Mouse (Mus musculus) heart, embryonic 14.5 days (tissue): ENCODE measurements around the gene Pabpc4. TPM values are rescaled to one million over a fixed set of nuclear protein-coding genes. Genes with fewer than 3 reads are reported as not detected.
"Not testable (repeated sequence)": the region's sequence is repeated elsewhere in the genome, so short reads cannot be mapped to it uniquely, and the experiment has no call there.

Experiments
- ATAC-seq: fragments of 200-750 bp; cut with Nextera tagmentation; 2 replicates; pipeline ENCODE4 v1.8.0; 2017; ENCODE audit warnings: low read depth, moderate TSS enrichment; ENCODE audit not compliant: insufficient number of reproducible peaks, insufficient read depth, low FRiP score
- H3K27ac ChIP-seq, 2 experiments: fragments of 200-500 bp in 1 of 2; fragments of 300-500 bp in 1 of 2; sonication (generic) in 1 of 2; replicated peaks in 1 of 2; 2 replicates each; pipeline ENCODE4 v1.5.1; 2012 to 2014; ENCODE audit warnings: low read depth in 2 of 2, low read length in 2 of 2, control low read depth in 1 of 2, mild to moderate bottlenecking in 1 of 2, mixed read lengths in 1 of 2; ENCODE audit not compliant: control insufficient read depth in 1 of 2, insufficient read depth in 1 of 2
- H3K27me3 ChIP-seq: fragments of 300-500 bp; sonication (generic); 2 replicates; pipeline ENCODE4 v1.6.1; 2014; ENCODE audit warnings: mild to moderate bottlenecking, low read length, control low read depth; ENCODE audit not compliant: control insufficient read depth, insufficient read depth
- H3K36me3 ChIP-seq: fragments of 300-500 bp; sonication (generic); 2 replicates; pipeline ENCODE4 v1.6.1; 2014; ENCODE audit warnings: mild to moderate bottlenecking, control low read depth, low read length, mixed read lengths; ENCODE audit not compliant: control insufficient read depth, insufficient read depth
- H3K4me1 ChIP-seq, 2 experiments: fragments of 200-500 bp in 1 of 2; fragments of 300-500 bp in 1 of 2; sonication (generic) in 1 of 2; 2 replicates each; pipeline ENCODE4 v1.6.1; 2012 to 2014; ENCODE audit warnings: low read length in 2 of 2, control low read depth in 1 of 2, mixed read lengths in 1 of 2; ENCODE audit not compliant: control insufficient read depth in 2 of 2, insufficient read depth in 2 of 2
- H3K4me2 ChIP-seq: fragments of 300-500 bp; sonication (generic); 2 replicates; pipeline ENCODE4 v1.6.1; 2014; ENCODE audit warnings: mild to moderate bottlenecking, low read length
- H3K4me3 ChIP-seq, 2 experiments: fragments of 200-500 bp in 1 of 2; fragments of 300-500 bp in 1 of 2; sonication (generic) in 1 of 2; 2 replicates each; pipeline ENCODE4 v1.5.1; 2012 to 2014; ENCODE audit warnings: low read length in 2 of 2, mild to moderate bottlenecking in 2 of 2, control low read depth in 1 of 2, low read depth in 1 of 2, moderate library complexity in 1 of 2; ENCODE audit not compliant: control insufficient read depth in 1 of 2, insufficient read depth in 1 of 2
- H3K9ac ChIP-seq: fragments of 300-500 bp; sonication (generic); 2 replicates; pipeline ENCODE4 v1.6.1; 2014; ENCODE audit warnings: mild to moderate bottlenecking, low read length
- H3K9me3 ChIP-seq: fragments of 300-500 bp; sonication (generic); 2 replicates; pipeline ENCODE4 v1.6.1; 2016; ENCODE audit warnings: low read length, control low read depth; ENCODE audit not compliant: control insufficient read depth
- WGBS: fragments of 180-500 bp; shearing (Covaris S2); extraction: QIAGEN DNeasy Blood & Tissue Kit; methylation state at CpG from one replicate; pipeline ENCODE4 v1.1.7; 2014; 5-methylcytosine and 5-hydroxymethylcytosine counted together
- polyA plus RNA-seq: library from polyadenylated mRNA; unstranded; fragments of >200 nt; fragmentation: Nextera tagmentation; extraction: Ambion mirVana; gene quantifications from 2 replicates; pipeline ENCODE4 v1.2.1, GENCODE M21; 2014

Gene Pabpc4
- polyA plus RNA-seq, 1 experiment from 2014 or later, result 80.2 TPM

- Histone ChIP-seq H3K9me3 (no peaks in the 10 kb centered on the region), H3K4me3 (no peak overlapping the region), H3K36me3 (no peaks in the 10 kb centered on the region), H3K9ac (no peak overlapping the region), H3K27ac (no peak overlapping the region), H3K4me1 (peaks cover 6 to 7% of the 10 kb centered on the region in 2 experiments; a peak in 3 of 4 replicates), H3K4me2 (no peak overlapping the region), H3K27me3 (peaks cover 13% of the 10 kb centered on the region)
- 0 out of 2 replicates have a peak, but pooled peaks have one; percentile 32 for ATAC-seq
- 53% methylated on average over 3 of the region's 3 CpGs for WGBS
Observed at GRCm38 (mm10) chr4:123326087-123326486, 63.9 kb downstream of the Pabpc4 start.

DNA sequence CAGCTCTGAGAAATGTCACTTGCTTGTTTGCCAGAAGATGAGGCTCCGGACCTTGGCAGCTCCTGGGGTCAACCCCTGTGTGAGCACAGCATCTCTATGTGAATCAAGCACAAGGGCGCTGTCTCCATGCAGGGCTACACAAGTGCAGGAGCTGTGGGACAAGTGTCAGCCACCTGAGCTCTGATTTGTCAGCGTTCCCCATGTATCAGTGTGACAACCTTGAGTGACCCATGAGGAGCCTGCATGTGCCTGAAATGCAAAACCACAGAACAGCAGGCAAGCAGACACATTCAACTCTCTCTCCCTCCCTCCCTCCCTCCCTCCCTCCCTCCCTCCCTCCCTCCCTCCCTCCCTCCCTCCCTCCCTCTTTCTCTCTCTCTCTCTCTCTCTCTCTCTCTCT lies 65.5 kb downstream of the Pabpc4 start:
- H3K4me2 ChIP-seq, result no peak overlapping the region
- peaks cover 6 to 7% of the 10 kb centered on the region in 2 experiments; a peak in 3 of 4 replicates for H3K4me1 ChIP-seq
- H3K4me3 ChIP-seq, result no peak overlapping the region
- WGBS, result 27% methylated on average over 3 of the region's 3 CpGs
- no peaks in the 10 kb centered on the region; the same call in 1 of the 2 replicates for H3K9me3 ChIP-seq
- H3K36me3 ChIP-seq, result no peaks in the 10 kb centered on the region
- no peak for ATAC-seq
- no peak overlapping the region for H3K9ac ChIP-seq
- peaks cover 5% of the 10 kb centered on the region for H3K27me3 ChIP-seq
- no peak overlapping the region for H3K27ac ChIP-seq

- Histone ChIP-seq H3K27me3 (no peaks in the 10 kb centered on the region), H3K9me3 (peaks cover 4% of the 10 kb centered on the region; the same call in 1 of the 2 replicates), H3K4me3 (no peak overlapping the region), H3K4me1 (peaks cover 6 to 7% of the 10 kb centered on the region in 2 experiments; a peak in 3 of 4 replicates), H3K9ac (no peak overlapping the region), H3K4me2 (no peak overlapping the region), H3K36me3 (no peaks in the 10 kb centered on the region), H3K27ac (no peak overlapping the region)
- WGBS, result 55% methylated on average over 6 of the region's 6 CpGs
- ATAC-seq, result no peak
Observed at GRCm38 (mm10) chr4:123328946-123329345, 66.8 kb downstream of the Pabpc4 start.

DNA sequence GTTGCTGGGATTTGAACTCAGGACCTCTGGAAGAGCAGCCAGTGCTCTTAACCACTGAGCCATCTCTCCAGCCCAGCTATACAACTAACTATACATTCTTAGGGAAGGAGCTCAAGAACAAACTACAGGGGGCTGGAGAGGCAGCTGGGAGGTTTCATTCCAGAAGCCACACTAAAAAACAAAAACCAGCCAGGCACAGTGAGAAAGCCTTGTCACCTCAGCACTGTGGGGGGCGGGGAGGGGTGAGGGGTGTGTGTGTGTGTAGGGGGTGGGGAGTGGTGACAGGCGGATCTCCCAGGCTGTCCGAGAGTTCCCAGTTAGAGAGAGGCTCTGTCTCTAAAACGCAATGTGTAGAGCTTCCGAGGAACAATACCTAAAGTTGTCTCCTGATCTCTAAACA lies 69.2 kb downstream of the Pabpc4 start:
- H3K4me3 ChIP-seq, result no peak overlapping the region
- H3K4me1 ChIP-seq, result peaks cover 0 to 2% of the 10 kb centered on the region in 2 experiments; a peak in 2 of 4 replicates
- no peaks in the 10 kb centered on the region for H3K27me3 ChIP-seq
- no peaks in the 10 kb centered on the region for H3K36me3 ChIP-seq
- WGBS, result 64% methylated on average over 5 of the region's 5 CpGs
- no peak overlapping the region for H3K9ac ChIP-seq
- H3K4me2 ChIP-seq, result no peak overlapping the region
- H3K9me3 ChIP-seq, result peaks cover 4% of the 10 kb centered on the region; the same call in 1 of the 2 replicates
- no peak overlapping the region for H3K27ac ChIP-seq
- ATAC-seq, result no peak

- not testable (repeated sequence) for H3K36me3 ChIP-seq, H3K4me1 ChIP-seq, ATAC-seq, H3K27ac ChIP-seq, H3K27me3 ChIP-seq, H3K4me2 ChIP-seq, H3K9ac ChIP-seq, H3K9me3 ChIP-seq, H3K4me3 ChIP-seq
- 50% methylated on average over 1 of the region's 1 CpGs for WGBS
Observed at GRCm38 (mm10) chr4:123331961-123332360, 69.8 kb downstream of the Pabpc4 start.

DNA sequence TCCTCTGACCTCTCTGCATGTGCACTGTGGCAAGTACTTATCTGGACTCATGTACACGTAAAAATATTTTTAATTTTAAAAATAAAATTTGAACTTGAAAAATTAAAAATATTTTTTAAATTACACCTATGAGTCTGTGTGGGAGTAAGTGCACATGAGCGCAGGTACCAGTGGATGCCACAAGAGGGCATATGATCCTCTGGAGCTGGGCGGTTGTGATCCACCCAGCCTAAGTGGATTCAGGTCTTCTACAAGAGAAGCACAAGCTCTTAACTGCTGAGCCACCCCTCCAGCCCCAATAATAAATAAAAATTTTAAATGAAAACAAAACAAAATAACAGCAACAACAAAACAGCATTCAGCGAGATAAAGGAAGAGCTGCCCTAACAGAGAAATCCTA lies 71.0 kb downstream of the Pabpc4 start:
- no peak overlapping the region for H3K4me2 ChIP-seq
- no peak overlapping the region for H3K27ac ChIP-seq
- H3K4me3 ChIP-seq, result no peak overlapping the region
- no peaks in the 10 kb centered on the region for H3K27me3 ChIP-seq
- no peak for ATAC-seq
- no peaks in the 10 kb centered on the region; a peak in 1 of 4 replicates for H3K4me1 ChIP-seq
- H3K9ac ChIP-seq, result no peak overlapping the region
- H3K36me3 ChIP-seq, result no peaks in the 10 kb centered on the region
- 94% methylated on average over 4 of the region's 4 CpGs for WGBS
- H3K9me3 ChIP-seq, result peaks cover 4% of the 10 kb centered on the region; the same call in 1 of the 2 replicates

- ATAC-seq, result no peak
- no peaks in the 10 kb centered on the region for H3K36me3 ChIP-seq
- no peak overlapping the region for H3K27ac ChIP-seq
Observed at GRCm38 (mm10) chr4:123334177-123334576, 72.0 kb downstream of the Pabpc4 start.

DNA sequence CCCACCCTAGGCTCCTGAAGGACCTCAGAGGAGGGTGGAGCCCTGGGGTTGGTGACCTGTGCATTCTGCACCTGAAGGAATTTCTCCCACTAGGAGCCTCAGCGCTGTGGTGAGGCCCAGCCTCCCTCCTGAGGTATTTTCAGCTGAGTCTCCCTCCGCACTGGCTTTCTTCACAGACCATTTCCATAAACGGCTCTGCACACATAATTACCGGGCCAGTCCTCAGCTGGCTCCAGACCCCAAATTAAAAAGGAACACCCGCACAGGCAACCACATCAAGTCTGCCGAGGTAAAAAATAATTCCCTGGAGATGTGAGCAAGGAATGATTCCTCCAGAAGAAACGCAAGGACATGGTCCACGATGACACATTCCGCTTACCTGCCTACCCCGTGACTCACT lies 73.1 kb downstream of the Pabpc4 start:
- ATAC-seq, H3K27ac ChIP-seq, H3K4me3 ChIP-seq, H3K36me3 ChIP-seq, H3K27me3 ChIP-seq, H3K4me2 ChIP-seq, H3K9me3 ChIP-seq, H3K9ac ChIP-seq, H3K4me1 ChIP-seq: not testable (repeated sequence)
- WGBS, result 73% methylated on average over 9 of the region's 10 CpGs

More at GRCm38 (mm10) chr4:123334177-123334576, 72.0 kb downstream of the Pabpc4 start:
- H3K4me1 ChIP-seq, result no peaks in the 10 kb centered on the region; a peak in 1 of 4 replicates
- peaks cover 4% of the 10 kb centered on the region; the same call in 1 of the 2 replicates for H3K9me3 ChIP-seq
- no peak overlapping the region for H3K9ac ChIP-seq
- H3K27me3 ChIP-seq, result no peaks in the 10 kb centered on the region
- H3K4me3 ChIP-seq, result no peak overlapping the region
- WGBS, result 66% methylated on average over 3 of the region's 3 CpGs
- H3K4me2 ChIP-seq, result no peak overlapping the region
